Mouse (Mus musculus): ENCODE measurements at regions not wholly inside any gene's neighbourhood (a gene's known extent, or its start where the extent isn't known, plus 50 kb on each side); places are given as distances from the start of the nearest gene placed in this dataset.

DNA sequence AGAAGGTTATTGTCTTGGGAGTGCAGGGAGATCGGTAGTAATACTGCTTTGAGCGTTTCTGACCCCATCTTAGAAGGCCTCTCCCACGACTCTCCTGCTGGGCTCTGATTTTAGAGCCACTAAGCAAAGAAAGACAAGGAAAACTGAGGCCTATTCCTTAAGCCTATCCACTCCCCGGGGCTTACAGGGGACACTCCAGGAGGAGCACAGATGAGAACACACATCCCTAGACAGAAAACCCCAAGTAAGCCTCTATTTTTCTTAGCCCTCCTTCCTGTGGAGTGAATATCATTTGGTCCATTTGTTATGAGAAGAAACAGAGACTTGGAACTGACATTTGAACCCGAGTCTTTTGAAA, 67.7 kb upstream of the Ubash3b start:
- no peak for TF ChIP-seq GATA2 (IDR thresholded peaks at IDR 0.05; ENCODE audit: borderline replicate concordance, low read depth, low read length)
- TF ChIP-seq TAL1 (conservative IDR thresholded peaks at IDR 0.05; ENCODE audit: low read depth, low read length) = no peak

All from G1E (cell line).